Mouse (Mus musculus) intestine, embryonic 14.5 days (tissue): ENCODE data around the gene Tspo. TPM values are rescaled to one million over a fixed set of nuclear protein-coding genes. Genes with fewer than 3 reads are reported as not detected.
A peak's percentile ranks its signal among the peaks of the same experiment; 100 is the strongest.

Experiments
- ATAC-seq: fragments of 200-750 bp; cut with Nextera tagmentation; replicated peaks from 2 replicates; pipeline ENCODE4 v1.8.0; 2017; ENCODE audit warnings: low read depth, moderate number of reproducible peaks, moderate TSS enrichment, moderate library complexity; ENCODE audit not compliant: low FRiP score, low TSS enrichment
- DNase-seq: peaks from one replicate; pipeline ENCODE4 v3.0.0-alpha.2; 2018; ENCODE audit warnings: low spot score
- H3K27ac ChIP-seq: fragments of 300-500 bp; sonication (generic); 2 replicates; pipeline ENCODE4 v1.5.1; 2014; ENCODE audit warnings: low read depth, mild to moderate bottlenecking, control low read depth
- H3K27me3 ChIP-seq: fragments of 300-500 bp; sonication (generic); replicated peaks from 2 replicates; pipeline ENCODE4 v1.6.1; 2014; ENCODE audit warnings: low read length, control low read depth; ENCODE audit not compliant: control insufficient read depth, insufficient read depth
- H3K36me3 ChIP-seq: fragments of 300-500 bp; sonication (generic); 2 replicates; pipeline ENCODE4 v1.6.1; 2014; ENCODE audit warnings: low read length, control low read depth; ENCODE audit not compliant: control insufficient read depth, insufficient read depth
- H3K4me1 ChIP-seq: fragments of 300-500 bp; sonication (generic); replicated peaks from 2 replicates; pipeline ENCODE4 v1.6.1; 2014; ENCODE audit warnings: low read length, control low read depth, mixed read lengths; ENCODE audit not compliant: control insufficient read depth, insufficient read depth
- H3K4me2 ChIP-seq: fragments of 300-500 bp; sonication (generic); 2 replicates; pipeline ENCODE4 v1.6.1; 2014; ENCODE audit warnings: low read length
- H3K4me3 ChIP-seq: fragments of 300-500 bp; sonication (generic); 2 replicates; pipeline ENCODE4 v1.5.1; 2014; ENCODE audit warnings: low read depth, low read length, control low read depth, mixed read lengths
- H3K9ac ChIP-seq: fragments of 300-500 bp; sonication (generic); 2 replicates; pipeline ENCODE4 v1.6.1; 2014; ENCODE audit warnings: mild to moderate bottlenecking, low read length
- H3K9me3 ChIP-seq: fragments of 300-500 bp; sonication (generic); 2 replicates; pipeline ENCODE4 v1.6.1; 2016; ENCODE audit warnings: low read length, control low read depth; ENCODE audit not compliant: control insufficient read depth
- WGBS: fragments of 180-500 bp; shearing (Covaris S2); extraction: QIAGEN DNeasy Blood & Tissue Kit; methylation state at CpG from one replicate; pipeline ENCODE4 v1.1.7; 2014; 5-methylcytosine and 5-hydroxymethylcytosine counted together
- polyA plus RNA-seq: library from polyadenylated mRNA; unstranded; fragments of >200 nt; fragmentation: Nextera tagmentation; extraction: Ambion mirVana; gene quantifications from 2 replicates; pipeline ENCODE4 v1.2.1, GENCODE M21; 2014

Tspo gene
- polyA plus RNA-seq, 1 experiment from 2014 or later = 107 TPM

DNA sequence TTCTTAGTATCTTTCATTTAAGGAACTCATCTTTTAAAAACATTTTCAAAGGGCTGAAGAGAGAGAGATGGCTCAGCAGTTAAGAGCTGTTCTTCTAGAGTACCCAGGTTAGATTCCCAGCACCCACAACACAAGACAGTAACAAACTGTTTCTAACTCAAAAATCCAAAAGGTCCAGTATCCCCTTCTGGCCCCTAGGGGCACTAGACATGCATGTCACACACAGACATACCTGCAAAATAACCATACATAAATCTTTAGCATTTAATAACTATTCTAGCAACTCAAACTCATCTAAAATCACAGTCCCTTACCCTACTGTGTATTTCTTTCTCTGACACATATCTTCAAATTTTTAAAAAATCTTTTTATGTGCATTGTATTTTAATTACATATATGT lies 9.6 kb upstream of the Tspo start:
- Histone ChIP-seq H3K36me3 (peaks cover 38% of the 10 kb centered on the region), H3K9me3 (no peaks in the 10 kb centered on the region), H3K27me3 (no peaks in the 10 kb centered on the region), H3K27ac (no peak overlapping the region), H3K4me3 (no peak overlapping the region), H3K9ac (no peak overlapping the region), H3K4me2 (no peak overlapping the region), H3K4me1 (0 out of 2 replicates have a peak, but pooled peaks cover 5% of the 10 kb centered on the region)
- ATAC-seq = no peak
- no peak for DNase-seq

GRCm38 (mm10) chr15:83555161-83555974 lies 8.0 kb upstream of the Tspo start:
- under 1% methylated on average over 74 of the region's 74 CpGs for WGBS
- peak overlapping the region; percentile 86 for H3K9ac ChIP-seq

GRCm38 (mm10) chr15:83560941-83561477 lies 2.4 kb upstream of the Tspo start:
- Histone ChIP-seq H3K4me1 (peaks cover 8% of the 10 kb centered on the region), H3K9me3 (no peaks in the 10 kb centered on the region), H3K9ac (no peak overlapping the region), H3K27ac (no peak overlapping the region), H3K4me2 (no peak overlapping the region), H3K4me3 (no peak overlapping the region), H3K36me3 (no peaks in the 10 kb centered on the region), H3K27me3 (no peaks in the 10 kb centered on the region)
- DNase-seq (no peak), ATAC-seq (no peak)
- WGBS = 66% methylated on average over 5 of the region's 5 CpGs

More at GRCm38 (mm10) chr15:83555161-83555974, 8.0 kb upstream of the Tspo start:
- Histone ChIP-seq H3K4me2 (peak overlapping the region; percentile 80), H3K36me3 (peaks cover 23% of the 10 kb centered on the region), H3K4me3 (peak overlapping the region; percentile 91), H3K27ac (peak overlapping the region; percentile 90), H3K9me3 (no peaks in the 10 kb centered on the region), H3K4me1 (0 out of 2 replicates have a peak, but pooled peaks cover 5% of the 10 kb centered on the region), H3K27me3 (no peaks in the 10 kb centered on the region)
- peak; percentile 92 for DNase-seq
- peak; percentile 88 for ATAC-seq

DNA sequence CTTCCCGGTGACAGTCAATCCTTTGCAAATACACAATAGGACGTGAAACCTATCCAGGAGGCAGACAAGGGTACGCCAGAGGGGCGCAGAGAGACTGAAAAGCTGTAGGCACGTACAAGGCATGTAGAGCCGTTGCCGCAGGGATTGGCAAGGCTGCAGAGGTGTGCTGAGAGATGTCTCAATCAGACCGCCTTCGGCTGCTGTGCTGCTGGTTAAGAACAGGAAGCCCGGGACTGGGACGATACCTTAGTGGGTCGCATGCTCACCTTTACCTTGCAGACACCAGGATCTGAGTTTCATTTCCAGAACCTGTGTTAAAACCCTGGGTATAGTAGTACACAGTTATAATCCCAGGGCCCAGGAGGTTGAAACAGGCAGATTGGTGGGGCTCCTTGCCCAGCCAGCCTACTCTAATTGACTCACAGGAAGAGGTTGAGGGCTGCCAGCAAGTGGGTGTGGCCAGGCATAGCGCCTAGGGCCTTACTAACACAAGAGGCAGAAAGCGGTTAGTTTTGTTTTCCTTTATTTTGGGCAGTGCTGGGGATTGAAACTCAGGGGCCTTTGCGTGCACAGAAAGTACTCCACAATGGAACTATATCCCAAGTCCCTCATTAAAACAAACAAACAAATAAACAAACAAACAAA lies 644 bp upstream of the Tspo start:
- Histone ChIP-seq H3K4me3 (peak overlapping the region; percentile 63), H3K4me1 (peaks cover 8% of the 10 kb centered on the region), H3K9me3 (no peaks in the 10 kb centered on the region), H3K27me3 (no peaks in the 10 kb centered on the region), H3K4me2 (peak overlapping the region; percentile 98), H3K36me3 (no peaks in the 10 kb centered on the region), H3K27ac (no peak overlapping the region), H3K9ac (no peak overlapping the region)
- DNase-seq = peak; percentile 65
- 40% methylated on average over 15 of the region's 15 CpGs for WGBS
- ATAC-seq = peak; percentile 49; the same call in 1 of the 2 replicates

DNA sequence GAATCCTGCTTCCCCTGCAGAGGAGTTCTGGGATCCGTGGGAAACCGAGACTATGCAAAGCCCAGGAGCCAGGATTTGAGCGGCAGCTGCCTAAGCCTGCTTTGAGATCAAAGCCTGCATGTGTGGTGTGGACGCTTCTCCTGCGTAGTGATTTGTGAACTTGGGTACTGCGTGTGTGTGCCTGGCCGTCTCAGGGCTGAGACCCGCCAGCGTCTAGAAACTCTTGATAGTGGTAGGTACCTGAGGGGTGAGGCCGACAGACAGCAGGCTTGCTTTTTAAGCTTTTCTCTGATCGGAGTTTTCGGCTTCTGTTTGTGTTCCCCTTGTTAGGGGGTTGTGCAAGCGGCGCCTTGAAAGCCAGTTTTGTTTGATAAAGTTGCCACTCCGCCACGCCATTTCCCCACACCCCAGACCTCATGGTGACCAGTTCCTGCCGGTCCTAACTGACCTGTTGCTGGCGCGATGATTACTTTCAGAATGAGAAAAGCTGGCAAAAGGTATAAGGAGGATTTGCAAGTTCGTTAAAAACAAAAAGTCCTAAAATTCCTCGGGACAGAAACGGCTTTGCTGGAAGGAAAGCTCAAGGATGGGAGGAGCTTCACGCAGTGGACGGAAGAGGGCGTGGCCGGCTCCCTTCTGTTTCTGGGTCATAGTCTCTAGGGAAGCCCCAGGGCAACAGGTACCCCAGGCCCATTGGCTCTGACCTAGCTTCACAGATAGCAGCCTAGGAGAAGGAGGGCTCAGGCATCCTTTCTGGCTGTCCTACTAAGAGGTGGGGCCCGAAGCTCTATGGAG lies 662 bp downstream of the Tspo start:
- Histone ChIP-seq H3K36me3 (no peaks in the 10 kb centered on the region), H3K4me2 (peak overlapping the region; percentile 98), H3K4me3 (peak overlapping the region; percentile 63), H3K4me1 (peaks cover 8% of the 10 kb centered on the region), H3K27me3 (no peaks in the 10 kb centered on the region), H3K9me3 (no peaks in the 10 kb centered on the region), H3K9ac (peak overlapping the region; percentile 67), H3K27ac (peak overlapping the region; percentile 36; the same call in 1 of the 2 replicates)
- DNase-seq (peak; percentile 81), ATAC-seq (peak; percentile 48)
- 2% methylated on average over 27 of the region's 27 CpGs for WGBS

- DNase-seq = no peak
- H3K36me3 ChIP-seq = no peaks in the 10 kb centered on the region
- no peak overlapping the region for H3K4me3 ChIP-seq
- H3K27me3 ChIP-seq = no peaks in the 10 kb centered on the region
- peaks cover 8% of the 10 kb centered on the region for H3K4me1 ChIP-seq
- no peak overlapping the region for H3K27ac ChIP-seq
- H3K4me2 ChIP-seq = no peak overlapping the region
- H3K9ac ChIP-seq = no peak overlapping the region
- H3K9me3 ChIP-seq = no peaks in the 10 kb centered on the region
- 83% methylated on average over 3 of the region's 3 CpGs for WGBS
- no peak for ATAC-seq
These were observed 2.0 kb downstream of the Tspo start for GRCm38 (mm10) chr15:83565434-83565833.

DNA sequence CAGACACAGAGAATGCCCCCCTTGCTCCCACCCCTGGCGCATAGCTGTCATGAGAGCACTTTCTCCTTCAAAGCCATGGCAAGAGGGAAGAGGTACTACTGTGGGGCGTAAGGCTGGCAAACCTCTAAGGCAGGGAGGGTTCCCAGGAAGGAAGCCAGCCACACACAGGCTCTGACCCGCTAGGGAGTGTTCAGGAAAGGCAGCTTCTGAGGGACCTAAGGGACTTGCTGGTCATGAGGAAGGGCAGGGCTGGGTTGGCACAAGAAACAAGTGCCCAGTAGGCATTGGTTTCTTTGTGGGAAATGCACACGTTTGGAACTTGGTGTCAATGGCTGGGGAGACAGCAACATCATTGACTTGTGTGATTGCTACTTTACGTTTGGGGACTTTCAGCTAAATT lies 2.6 kb downstream of the Tspo start:
- Histone ChIP-seq H3K4me3 (no peak overlapping the region), H3K9ac (no peak overlapping the region), H3K27ac (no peak overlapping the region), H3K4me2 (no peak overlapping the region), H3K27me3 (no peaks in the 10 kb centered on the region), H3K9me3 (no peaks in the 10 kb centered on the region), H3K36me3 (no peaks in the 10 kb centered on the region), H3K4me1 (peaks cover 8% of the 10 kb centered on the region)
- ATAC-seq (no peak), DNase-seq (no peak)
- WGBS = 75% methylated on average over 5 of the region's 5 CpGs

- no peak overlapping the region for H3K27ac ChIP-seq
- no peaks in the 10 kb centered on the region for H3K36me3 ChIP-seq
- H3K9me3 ChIP-seq = no peaks in the 10 kb centered on the region
- no peak for DNase-seq
- H3K4me2 ChIP-seq = no peak overlapping the region
- no peak for ATAC-seq
- H3K4me1 ChIP-seq = peaks cover 8% of the 10 kb centered on the region
- H3K4me3 ChIP-seq = no peak overlapping the region
- no peaks in the 10 kb centered on the region for H3K27me3 ChIP-seq
- no peak overlapping the region for H3K9ac ChIP-seq
- WGBS = 93% methylated on average over 3 of the region's 3 CpGs
These were observed 4.3 kb downstream of the Tspo start for GRCm38 (mm10) chr15:83567728-83568127.
